Mouse (Mus musculus) C2C12 (cell line): ENCODE results near the gene Gfra1.

ENCODE experiments used
- CEBPB ChIP-seq: IDR thresholded peaks from one replicate; pipeline ENCODE4 v1.6.1; 2011; ENCODE audit warnings: low read depth, mild to moderate bottlenecking, control low read depth, moderate library complexity
- CTCF ChIP-seq: IDR thresholded peaks from one replicate; pipeline ENCODE4 v1.5.1; 2011; ENCODE audit not compliant: control insufficient read depth, insufficient read depth, insufficient read length
- FOSL1 ChIP-seq: IDR thresholded peaks from one replicate; pipeline ENCODE4 v1.8.0; 2011; ENCODE audit warnings: mild to moderate bottlenecking, low read length; ENCODE audit not compliant: poor library complexity, insufficient read depth, severe bottlenecking
- MAX ChIP-seq: IDR thresholded peaks from one replicate; pipeline ENCODE4 v1.6.1; 2011; ENCODE audit warnings: mild to moderate bottlenecking, control low read depth
- MYOD1 ChIP-seq: IDR thresholded peaks from one replicate; pipeline ENCODE4 v1.6.1; 2011; ENCODE audit warnings: low read depth; ENCODE audit not compliant: control insufficient read depth, insufficient read length
- USF1 ChIP-seq: IDR thresholded peaks from one replicate; pipeline ENCODE4 v1.6.1; 2011; ENCODE audit warnings: low read depth, mild to moderate bottlenecking, control low read depth, moderate library complexity

DNA sequence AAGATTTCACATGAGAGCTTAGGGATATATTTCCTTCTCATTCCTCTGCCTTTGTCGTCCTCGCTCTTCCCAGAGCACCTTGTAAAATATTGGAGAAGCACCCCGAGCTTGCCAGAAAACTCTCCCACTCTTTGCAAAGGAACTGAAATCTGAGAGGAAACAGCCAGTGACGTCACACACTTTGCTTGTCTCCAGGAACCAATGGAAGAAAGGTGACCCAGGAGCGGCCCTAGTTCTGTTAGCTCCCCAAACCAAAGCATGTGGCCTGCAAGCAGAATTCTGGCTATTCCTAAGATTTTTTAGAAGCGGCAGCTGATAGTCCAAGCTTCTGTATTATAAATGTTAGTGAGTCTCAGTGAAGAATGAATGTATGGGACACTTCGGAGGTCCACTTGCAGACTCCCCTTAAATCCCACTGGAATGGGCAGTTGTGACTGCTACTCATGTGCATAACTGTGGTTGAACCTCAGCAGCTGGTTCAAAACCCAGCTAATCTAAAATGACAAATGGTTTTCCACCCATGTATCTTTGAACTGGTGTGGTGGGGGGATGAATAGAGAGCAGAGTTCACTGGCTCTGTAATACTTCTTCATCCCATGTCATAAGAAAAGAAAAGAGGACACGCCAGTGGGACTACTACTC is 3.4 kb downstream of the Gfra1 start:
- TF ChIP-seq CTCF (no peak), CEBPB (no peak), MYOD1 (peak; percentile 66), FOSL1 (no peak), MAX (no peak), USF1 (no peak)
